Mouse (Mus musculus): ENCODE data around the gene Oosp1. TPM values are rescaled to one million over a fixed set of nuclear protein-coding genes. Genes with fewer than 3 reads are reported as not detected.

Oosp1 gene
- polyA plus RNA-seq, 1 experiment from 2014 or later: not detected

GRCm38 (mm10) chr19:11660459-11660858, 30.5 kb downstream of the Oosp1 start, which contains the start of gene Oosp2:
Gene Oosp2, minus strand, starts transcription at chr19:11660559.
- H3K27ac ChIP-seq: no peak within 1 kb of the TSS
- no peaks in the 10 kb centered on the region for H3K4me1 ChIP-seq
- no peak for ATAC-seq (ENCODE audit: insufficient number of reproducible peaks, insufficient read depth, low FRiP score, low TSS enrichment)
- no peaks in the 10 kb centered on the region for H3K27me3 ChIP-seq
- no peak within 1 kb of the TSS for H3K4me3 ChIP-seq
- no peaks in the 10 kb centered on the region for H3K36me3 ChIP-seq
- H3K9ac ChIP-seq: no peak within 1 kb of the TSS
- 90% methylated on average over 5 of the region's 5 CpGs for WGBS
- no peaks in the 10 kb centered on the region for H3K9me3 ChIP-seq
- no peak within 1 kb of the TSS for H3K4me2 ChIP-seq (replicated peaks)

DNA sequence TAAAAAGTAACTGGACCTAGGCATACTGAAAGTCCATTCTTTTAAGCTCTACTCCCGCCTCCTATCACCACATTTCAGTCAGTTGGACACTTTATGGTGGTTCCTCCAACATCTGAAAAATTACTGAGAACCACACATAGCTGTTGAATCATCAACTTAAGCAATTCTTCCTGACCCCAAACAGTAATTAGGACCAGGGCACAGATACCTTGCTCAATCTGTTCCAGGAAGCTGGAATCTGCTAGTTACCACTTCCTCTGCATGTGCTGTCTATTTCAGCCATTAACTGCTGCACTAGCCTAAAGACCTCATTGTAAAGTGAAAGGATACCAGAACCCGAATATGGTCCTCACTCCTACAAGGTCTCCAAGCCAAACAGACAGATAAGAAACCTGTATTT, 31.8 kb downstream of the Oosp1 start:
- WGBS: 60% methylated on average over 2 of the region's 2 CpGs
- no peak overlapping the region for H3K4me3 ChIP-seq
- H3K4me2 ChIP-seq (replicated peaks): no peak overlapping the region
- ATAC-seq (ENCODE audit: insufficient number of reproducible peaks, insufficient read depth, low FRiP score, low TSS enrichment): no peak
- no peak overlapping the region for H3K9ac ChIP-seq
- no peaks in the 10 kb centered on the region for H3K4me1 ChIP-seq
- no peaks in the 10 kb centered on the region for H3K27me3 ChIP-seq
- H3K9me3 ChIP-seq: no peaks in the 10 kb centered on the region
- no peaks in the 10 kb centered on the region for H3K36me3 ChIP-seq
- H3K27ac ChIP-seq: no peak overlapping the region

GRCm38 (mm10) chr19:11649564-11649963, 41.4 kb downstream of the Oosp1 start:
- H3K36me3 ChIP-seq: no peaks in the 10 kb centered on the region
- no peak overlapping the region for H3K9ac ChIP-seq
- WGBS: 79% methylated on average over 4 of the region's 4 CpGs
- H3K4me1 ChIP-seq: no peaks in the 10 kb centered on the region
- H3K27me3 ChIP-seq: no peaks in the 10 kb centered on the region
- H3K4me2 ChIP-seq (replicated peaks): no peak overlapping the region
- H3K4me3 ChIP-seq: no peak overlapping the region
- H3K27ac ChIP-seq: no peak overlapping the region
- ATAC-seq (ENCODE audit: insufficient number of reproducible peaks, insufficient read depth, low FRiP score, low TSS enrichment): no peak
- no peaks in the 10 kb centered on the region for H3K9me3 ChIP-seq

DNA sequence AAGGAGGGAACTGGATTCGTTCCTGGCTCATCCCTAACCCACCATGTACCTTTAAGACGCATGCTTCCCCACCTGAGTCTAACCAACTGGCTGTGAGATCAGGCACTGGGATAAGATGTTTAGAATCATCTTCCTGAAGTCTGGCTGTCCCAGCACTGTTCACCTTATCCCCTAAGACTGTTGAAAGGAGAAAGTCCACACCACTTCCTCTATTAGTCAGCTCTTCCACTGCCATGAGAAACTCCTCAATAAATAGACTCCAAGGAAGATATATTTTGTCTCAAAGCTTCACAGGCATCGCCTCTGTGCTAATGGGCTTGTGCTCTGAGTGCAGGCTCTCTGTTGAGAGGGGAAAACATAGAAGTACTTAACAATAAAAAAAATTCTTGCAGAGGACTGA, 44.8 kb downstream of the Oosp1 start:
- no peak overlapping the region for H3K9ac ChIP-seq
- H3K4me2 ChIP-seq (replicated peaks): no peak overlapping the region
- 80% methylated on average over 3 of the region's 3 CpGs for WGBS
- no peak overlapping the region for H3K4me3 ChIP-seq
- no peak for ATAC-seq (ENCODE audit: insufficient number of reproducible peaks, insufficient read depth, low FRiP score, low TSS enrichment)
- no peak overlapping the region for H3K27ac ChIP-seq
- no peaks in the 10 kb centered on the region for H3K36me3 ChIP-seq
- no peaks in the 10 kb centered on the region for H3K4me1 ChIP-seq
- H3K9me3 ChIP-seq: no peaks in the 10 kb centered on the region
- no peaks in the 10 kb centered on the region for H3K27me3 ChIP-seq

- no peak within 1 kb of the TSS for H3K9ac ChIP-seq
- no peak within 1 kb of the TSS for H3K4me3 ChIP-seq
- H3K36me3 ChIP-seq: no peaks in the 10 kb centered on the region
- no peaks in the 10 kb centered on the region for H3K9me3 ChIP-seq
- H3K4me1 ChIP-seq: no peaks in the 10 kb centered on the region
- ATAC-seq (ENCODE audit: insufficient number of reproducible peaks, insufficient read depth, low FRiP score, low TSS enrichment): no peak
- no peaks in the 10 kb centered on the region for H3K27me3 ChIP-seq
- H3K4me2 ChIP-seq (replicated peaks): no peak within 1 kb of the TSS
- H3K27ac ChIP-seq: no peak within 1 kb of the TSS
- WGBS: 78% methylated on average over 1 of the region's 1 CpGs
These were observed 50.2 kb downstream of the Oosp1 start, which contains the start of gene Ms4a3 for GRCm38 (mm10) chr19:11640732-11641131. Gene Ms4a3, minus strand, starts transcription at chr19:11640851.

GRCm38 (mm10) chr19:11639038-11639437, 51.9 kb downstream of the Oosp1 start:
- no peaks in the 10 kb centered on the region for H3K9me3 ChIP-seq
- H3K4me1 ChIP-seq: no peaks in the 10 kb centered on the region
- H3K27ac ChIP-seq: no peak overlapping the region
- H3K9ac ChIP-seq: no peak overlapping the region
- 77% methylated on average over 4 of the region's 4 CpGs for WGBS
- no peaks in the 10 kb centered on the region for H3K36me3 ChIP-seq
- H3K27me3 ChIP-seq: no peaks in the 10 kb centered on the region
- no peak for ATAC-seq (ENCODE audit: insufficient number of reproducible peaks, insufficient read depth, low FRiP score, low TSS enrichment)
- no peak overlapping the region for H3K4me2 ChIP-seq (replicated peaks)
- H3K4me3 ChIP-seq: no peak overlapping the region

DNA sequence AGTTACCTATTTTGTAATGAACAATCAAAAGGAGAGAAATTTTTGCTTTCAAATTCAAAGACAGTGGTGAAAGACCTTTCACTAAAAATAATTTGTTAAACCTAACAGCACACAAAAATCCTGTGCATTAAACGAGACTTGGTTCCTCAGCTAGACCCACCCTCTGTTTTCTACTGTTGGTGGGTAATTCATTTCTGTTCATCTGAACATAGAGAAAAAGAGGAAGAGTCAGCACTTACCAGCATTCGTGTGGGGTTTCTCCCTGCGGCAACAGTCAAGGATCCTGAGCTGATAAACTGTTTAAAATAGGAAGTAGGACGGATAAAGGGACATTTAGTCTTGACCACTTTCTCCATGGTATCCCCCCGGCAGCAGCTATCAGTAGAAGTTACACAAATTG, 55.4 kb downstream of the Oosp1 start:
- Histone ChIP-seq H3K36me3 (no peaks in the 10 kb centered on the region), H3K4me1 (no peaks in the 10 kb centered on the region), H3K9me3 (no peaks in the 10 kb centered on the region), H3K4me3 (no peak overlapping the region), H3K27me3 (no peaks in the 10 kb centered on the region), H3K9ac (no peak overlapping the region), H3K4me2 (replicated peaks) (no peak overlapping the region), H3K27ac (no peak overlapping the region)
- whole genome bisulfite sequencing: 76% methylated on average over 5 of the region's 5 CpGs
- ATAC-seq (ENCODE audit: insufficient number of reproducible peaks, insufficient read depth, low FRiP score, low TSS enrichment): no peak

GRCm38 (mm10) chr19:11634330-11634729, 56.6 kb downstream of the Oosp1 start:
- WGBS: 92% methylated on average over 2 of the region's 2 CpGs

DNA sequence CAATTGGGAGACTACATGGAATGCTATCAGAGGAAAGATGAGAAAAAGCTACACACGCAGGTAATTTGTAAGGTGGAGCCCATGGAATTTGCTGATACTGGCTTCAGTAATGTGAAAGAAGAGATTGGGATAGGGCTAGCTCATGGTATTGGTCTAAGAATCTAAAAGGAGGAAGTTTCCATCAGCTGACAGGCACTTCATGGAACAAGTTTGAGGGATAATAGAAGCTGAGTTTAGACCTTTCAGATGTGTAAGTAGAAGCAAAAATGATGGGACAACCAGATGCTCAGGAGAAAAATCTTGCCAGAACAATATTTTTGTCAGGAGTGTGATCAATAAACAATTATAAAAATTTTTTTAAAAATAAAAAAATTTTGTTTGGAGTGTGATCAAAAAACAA, 57.2 kb downstream of the Oosp1 start:
- Histone ChIP-seq H3K9me3 (no peaks in the 10 kb centered on the region), H3K4me1 (no peaks in the 10 kb centered on the region), H3K27ac (no peak overlapping the region), H3K36me3 (no peaks in the 10 kb centered on the region), H3K4me3 (no peak overlapping the region), H3K27me3 (no peaks in the 10 kb centered on the region), H3K9ac (no peak overlapping the region), H3K4me2 (replicated peaks) (no peak overlapping the region)
- WGBS: 86% methylated on average over 1 of the region's 1 CpGs
- ATAC-seq (ENCODE audit: insufficient number of reproducible peaks, insufficient read depth, low FRiP score, low TSS enrichment): no peak

More at GRCm38 (mm10) chr19:11634330-11634729, 56.6 kb downstream of the Oosp1 start:
- Histone ChIP-seq H3K4me3 (no peak overlapping the region), H3K4me2 (replicated peaks) (no peak overlapping the region), H3K9me3 (no peaks in the 10 kb centered on the region), H3K36me3 (no peaks in the 10 kb centered on the region), H3K27me3 (no peaks in the 10 kb centered on the region), H3K9ac (no peak overlapping the region), H3K4me1 (no peaks in the 10 kb centered on the region), H3K27ac (no peak overlapping the region)
- no peak for ATAC-seq (ENCODE audit: insufficient number of reproducible peaks, insufficient read depth, low FRiP score, low TSS enrichment)

GRCm38 (mm10) chr19:11625231-11625630, 65.7 kb downstream of the Oosp1 start:
- H3K4me1 ChIP-seq: no peaks in the 10 kb centered on the region
- no peak for ATAC-seq (ENCODE audit: insufficient number of reproducible peaks, insufficient read depth, low FRiP score, low TSS enrichment)
- no peaks in the 10 kb centered on the region for H3K36me3 ChIP-seq
- no peak overlapping the region for H3K4me3 ChIP-seq
- no peak overlapping the region for H3K9ac ChIP-seq
- H3K27me3 ChIP-seq: no peaks in the 10 kb centered on the region
- H3K27ac ChIP-seq: no peak overlapping the region
- WGBS: 76% methylated on average over 5 of the region's 5 CpGs
- H3K9me3 ChIP-seq: no peaks in the 10 kb centered on the region
- H3K4me2 ChIP-seq (replicated peaks): no peak overlapping the region

DNA sequence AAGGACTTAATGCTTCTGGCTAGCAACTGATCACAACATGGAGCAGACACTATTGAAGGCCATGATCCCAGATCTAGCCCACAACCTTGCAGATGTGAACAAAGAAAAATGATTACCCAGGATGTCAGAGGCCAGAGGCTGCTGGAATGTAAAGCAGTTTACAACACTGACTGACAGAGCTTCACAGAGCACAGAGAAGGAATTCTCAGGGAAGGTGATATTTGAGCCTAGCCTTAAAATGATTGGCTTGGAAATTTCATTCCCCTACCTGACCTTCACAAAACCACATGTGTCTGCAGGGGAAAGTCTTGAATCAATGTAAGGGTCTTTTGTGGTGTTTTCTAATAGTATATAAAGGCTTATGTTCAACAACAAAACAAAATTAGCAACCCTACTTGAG, 66.2 kb downstream of the Oosp1 start:
- no peak overlapping the region for H3K4me3 ChIP-seq
- no peak for ATAC-seq (ENCODE audit: insufficient number of reproducible peaks, insufficient read depth, low FRiP score, low TSS enrichment)
- H3K27ac ChIP-seq: no peak overlapping the region
- H3K27me3 ChIP-seq: no peaks in the 10 kb centered on the region
- H3K9me3 ChIP-seq: no peaks in the 10 kb centered on the region
- no peak overlapping the region for H3K4me2 ChIP-seq (replicated peaks)
- H3K36me3 ChIP-seq: no peaks in the 10 kb centered on the region
- no peak overlapping the region for H3K9ac ChIP-seq
- H3K4me1 ChIP-seq: no peaks in the 10 kb centered on the region

DNA sequence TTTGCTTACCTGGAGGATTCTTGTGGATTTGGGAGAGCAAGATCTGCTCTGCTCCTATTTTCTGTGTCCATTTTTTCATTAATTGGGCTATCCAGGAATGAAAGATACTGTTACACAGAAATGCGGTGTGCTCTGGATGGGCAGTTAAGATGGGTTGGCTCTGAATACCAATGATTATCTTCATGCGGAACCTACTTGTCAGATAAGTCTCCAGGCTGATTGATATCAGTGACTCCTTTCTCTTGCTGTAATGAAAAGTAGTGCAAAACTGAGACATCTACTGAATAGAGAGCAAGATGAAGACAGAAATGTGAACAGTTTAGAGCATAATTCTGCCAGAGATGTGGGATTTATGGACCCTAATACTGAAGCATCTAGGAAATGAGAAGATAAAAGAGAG, 67.4 kb downstream of the Oosp1 start, which contains the start of gene Ms4a2:
TSS of gene Ms4a2 (minus strand) at position 169 of the 400 bp plus-strand sequence.
- ATAC-seq (ENCODE audit: insufficient number of reproducible peaks, insufficient read depth, low FRiP score, low TSS enrichment): no peak
- no peak within 1 kb of the TSS for H3K4me2 ChIP-seq (replicated peaks)
- no peak within 1 kb of the TSS for H3K4me3 ChIP-seq
- H3K9me3 ChIP-seq: no peaks in the 10 kb centered on the region
- H3K27me3 ChIP-seq: no peaks in the 10 kb centered on the region
- H3K4me1 ChIP-seq: no peaks in the 10 kb centered on the region
- no peaks in the 10 kb centered on the region for H3K36me3 ChIP-seq
- 87% methylated on average over 2 of the region's 2 CpGs for WGBS
- no peak within 1 kb of the TSS for H3K27ac ChIP-seq
- H3K9ac ChIP-seq: no peak within 1 kb of the TSS

- no peaks in the 10 kb centered on the region for H3K4me1 ChIP-seq
- no peak for ATAC-seq (ENCODE audit: insufficient number of reproducible peaks, insufficient read depth, low FRiP score, low TSS enrichment)
- no peaks in the 10 kb centered on the region for H3K9me3 ChIP-seq
- no peaks in the 10 kb centered on the region for H3K27me3 ChIP-seq
- H3K36me3 ChIP-seq: no peaks in the 10 kb centered on the region
- no peak overlapping the region for H3K4me3 ChIP-seq
- no peak overlapping the region for H3K4me2 ChIP-seq (replicated peaks)
- H3K9ac ChIP-seq: no peak overlapping the region
- no peak overlapping the region for H3K27ac ChIP-seq
These were observed 73.0 kb downstream of the Oosp1 start for GRCm38 (mm10) chr19:11617983-11618382.

Data from embryonic facial prominence, embryonic 12.5 days (tissue).